Mouse (Mus musculus) liver, adult (tissue): ENCODE results near the gene Tmco4.

Experiments
- GATA4 ChIP-seq: IDR thresholded peaks from 2 replicates; pipeline ENCODE4 v1.6.1; 2014; ENCODE audit warnings: mild to moderate bottlenecking, low read length; ENCODE audit not compliant: insufficient replicate concordance

Tmco4 gene

DNA sequence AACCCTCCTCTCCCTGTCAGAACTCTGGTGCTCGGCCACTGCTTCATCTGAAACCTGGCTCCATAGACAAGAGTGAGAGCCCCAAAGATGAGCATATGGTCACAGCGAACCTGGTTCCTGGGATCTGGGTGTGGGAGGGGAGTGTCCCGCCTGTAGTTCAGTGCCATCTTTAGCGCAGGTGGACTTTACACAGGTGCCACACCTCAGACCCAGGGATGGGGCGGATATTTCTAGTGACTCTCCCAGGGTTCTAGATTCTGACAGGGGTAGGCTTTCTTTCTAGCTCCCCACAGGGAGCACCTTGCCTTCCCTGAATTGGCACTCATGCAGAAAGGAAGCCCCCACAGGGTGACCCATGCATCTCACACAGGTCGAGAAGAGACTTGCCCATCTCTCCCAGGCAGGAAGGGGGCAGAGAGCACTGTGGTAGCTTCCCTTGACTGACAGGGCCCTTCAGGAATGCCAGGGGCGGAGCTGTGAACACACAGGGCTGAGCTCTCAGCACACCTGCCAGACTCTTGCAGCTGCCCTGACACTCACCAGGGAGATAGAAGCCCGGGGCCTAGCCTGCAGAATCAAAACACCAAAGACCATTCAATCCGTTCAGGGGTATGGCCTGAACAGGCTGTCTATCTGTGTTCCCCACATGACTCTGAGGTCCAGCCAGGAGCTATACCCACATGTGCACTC is 116.4 kb downstream of the Tmco4 start:
- TF ChIP-seq GATA4, result no peak

DNA sequence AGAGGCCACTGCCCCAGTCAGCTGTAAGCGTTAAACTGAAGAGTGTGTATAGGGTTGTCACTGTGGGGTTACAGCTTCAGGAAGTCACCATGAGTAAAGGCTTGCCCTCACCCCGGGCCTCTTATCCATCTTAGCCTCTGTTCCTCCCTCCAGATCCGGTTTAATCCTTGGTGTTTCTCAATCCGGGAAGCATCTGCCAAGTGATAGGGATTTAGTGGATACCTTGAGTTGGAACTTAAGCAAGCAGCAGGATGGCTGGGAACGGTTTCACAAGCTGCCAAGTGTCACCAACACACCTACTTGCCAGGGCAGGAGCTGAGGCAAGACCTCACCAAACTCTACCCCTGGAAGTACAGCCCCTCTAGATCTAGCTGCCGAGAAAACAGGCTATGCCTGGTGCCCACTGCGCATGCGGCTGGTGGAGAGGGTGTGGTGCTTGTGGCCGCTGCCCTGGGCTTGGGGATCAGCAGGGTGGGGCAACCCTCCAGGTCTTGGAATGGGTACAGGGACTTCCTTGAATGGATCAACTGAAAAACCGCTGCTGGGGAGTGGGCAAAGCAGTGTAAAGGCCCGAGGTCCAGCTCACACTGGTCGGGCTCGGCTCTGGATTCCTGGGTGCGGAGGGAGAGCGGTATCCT is 117.7 kb downstream of the Tmco4 start:
- TF ChIP-seq GATA4, result no peak

DNA sequence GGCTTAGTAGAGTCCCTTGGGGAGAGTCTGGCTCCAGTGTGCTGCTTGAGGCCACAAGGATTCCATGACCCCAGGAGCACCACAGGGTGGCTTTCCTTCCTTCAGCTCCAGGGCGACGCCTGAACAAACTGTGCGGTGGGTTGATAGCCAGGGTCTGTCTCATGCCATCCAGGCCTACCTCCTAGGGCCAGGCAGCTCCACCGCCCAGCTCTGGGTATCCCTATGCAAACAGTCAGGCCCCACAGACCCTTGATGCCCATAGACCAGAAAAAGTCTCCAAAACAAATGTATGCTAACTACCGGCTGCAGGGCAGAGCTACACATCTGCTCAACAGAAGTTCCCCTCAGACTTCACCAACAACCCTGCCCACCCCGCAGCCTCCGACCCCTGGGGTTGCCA is 118.4 kb downstream of the Tmco4 start:
- TF ChIP-seq GATA4, result no peak

DNA sequence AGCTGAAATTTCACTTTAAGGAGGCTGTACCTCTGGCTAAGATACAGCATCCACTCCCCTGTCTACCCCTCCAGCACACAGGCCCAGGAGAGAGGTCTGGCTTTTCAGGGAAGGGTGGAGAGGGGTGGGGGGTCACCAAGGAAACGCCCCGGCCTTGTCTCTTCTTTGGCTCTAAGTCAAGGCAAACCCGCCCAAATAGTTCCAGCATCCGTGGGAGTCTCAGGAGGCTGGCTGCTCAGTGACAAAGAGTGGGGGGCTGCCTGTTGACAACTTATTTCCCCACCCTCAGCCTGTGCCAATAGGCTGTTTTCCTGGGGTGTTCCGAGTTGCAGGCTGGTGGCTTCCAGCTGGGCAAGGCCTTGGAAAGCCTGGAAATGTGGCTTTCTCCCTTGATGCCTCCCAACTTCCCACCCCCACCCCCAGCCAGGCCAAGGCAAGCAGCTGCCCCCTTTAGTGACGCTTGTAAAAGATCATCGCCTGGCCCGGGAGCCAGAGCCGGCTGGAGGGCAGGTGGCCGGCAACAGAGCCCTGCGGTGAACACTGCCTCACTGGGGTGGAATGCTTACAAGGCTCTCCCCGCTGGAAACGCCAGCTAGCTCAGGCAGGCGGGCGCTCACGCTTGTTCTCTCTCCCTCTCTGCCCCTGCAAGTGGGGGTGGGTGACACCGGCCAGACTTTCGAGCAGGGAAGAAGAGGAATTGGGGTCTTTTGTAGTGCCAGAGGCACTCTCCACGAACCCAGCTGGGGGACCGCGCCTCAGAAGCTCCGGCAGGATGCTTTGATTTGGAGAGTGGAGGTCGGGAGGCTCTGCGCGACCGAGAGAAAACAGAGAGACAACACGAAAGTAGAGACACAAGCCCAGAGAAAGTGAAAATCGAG is 119.0 kb downstream of the Tmco4 start:
- TF ChIP-seq GATA4, result no peak

DNA sequence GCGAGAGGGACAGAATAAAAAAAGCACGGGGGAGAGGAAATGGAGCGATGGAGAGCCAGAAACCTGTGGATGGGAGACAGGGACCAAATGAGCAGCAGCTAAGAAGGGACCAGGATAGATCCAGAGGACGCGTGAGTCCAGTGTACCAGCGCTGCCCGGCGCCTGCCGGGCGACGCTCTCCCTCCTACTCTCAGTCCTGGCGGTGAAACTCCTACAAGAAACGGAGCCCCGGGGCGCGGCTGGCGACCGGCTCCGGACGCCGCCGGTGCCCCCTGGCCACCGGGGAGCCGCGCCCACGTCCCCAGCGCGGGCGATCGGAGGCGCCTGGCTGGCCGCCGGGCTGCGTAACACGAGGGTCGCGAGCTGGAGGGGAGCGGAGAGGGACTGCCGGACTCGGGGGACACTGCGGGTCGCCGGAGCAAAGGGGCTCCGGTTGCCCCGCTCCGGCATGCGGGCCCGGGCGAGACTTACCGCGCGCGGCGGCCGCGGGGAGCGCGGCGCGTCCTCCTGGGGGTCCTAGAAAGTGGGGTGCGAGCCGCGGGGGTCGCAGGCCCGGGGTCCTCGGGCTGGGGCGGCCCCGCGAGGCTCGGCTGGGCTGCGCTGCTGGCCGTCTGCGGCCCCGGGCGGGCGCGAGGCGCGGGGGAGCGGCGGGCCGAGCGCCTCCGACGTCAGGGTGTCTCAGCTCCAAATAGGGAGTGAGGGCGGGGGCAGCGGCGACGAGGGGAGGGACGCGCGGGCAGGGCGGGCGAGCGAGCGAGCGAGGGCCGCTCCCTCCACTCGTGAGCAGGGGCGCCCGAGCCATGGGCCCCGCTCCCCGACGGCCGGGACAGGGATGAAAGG is 119.9 kb downstream of the Tmco4 start, which contains the start of gene Nbl1:
Gene Nbl1, minus strand, starts transcription at position 638 of the 840 bp plus-strand sequence.
- TF ChIP-seq GATA4, result no peak

DNA sequence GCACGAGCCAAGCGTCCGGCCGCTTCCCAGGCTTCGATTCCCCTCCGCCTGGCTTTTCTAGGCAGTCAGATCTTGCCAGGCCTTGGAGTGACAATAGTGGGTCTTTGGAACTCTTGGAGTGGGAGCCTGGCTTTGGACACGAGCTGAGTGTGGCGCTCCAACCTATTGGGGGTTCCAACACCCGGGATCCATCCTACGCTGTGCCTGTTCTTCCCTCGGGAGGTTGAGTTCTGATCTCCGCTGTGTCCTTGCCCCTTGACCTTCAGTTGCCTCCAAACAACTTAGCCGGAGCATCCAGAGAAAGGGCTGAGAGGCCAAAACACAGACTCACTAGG is 120.5 kb downstream of the Tmco4 start:
- TF ChIP-seq GATA4, result no peak

DNA sequence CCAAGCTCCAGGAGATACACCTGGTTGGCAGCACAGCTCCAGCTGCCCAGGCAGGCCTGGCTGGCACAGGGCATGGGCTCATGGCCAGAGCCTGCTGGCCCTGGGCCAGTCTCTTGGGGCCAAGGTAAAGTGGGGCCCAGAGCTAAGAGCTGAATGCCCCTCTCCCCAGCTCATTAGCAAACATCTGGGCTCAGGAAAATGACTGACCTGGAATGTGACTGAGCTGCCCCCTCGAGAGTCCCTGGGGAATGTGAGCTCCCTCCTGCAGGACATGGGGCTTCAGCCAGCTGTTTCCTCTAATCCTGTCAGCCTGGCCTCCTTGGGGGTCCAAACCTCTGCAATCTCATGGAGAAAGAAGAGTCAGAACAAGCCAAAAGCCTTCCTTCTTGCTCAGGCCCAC is 122.7 kb downstream of the Tmco4 start:
- TF ChIP-seq GATA4, result no peak

DNA sequence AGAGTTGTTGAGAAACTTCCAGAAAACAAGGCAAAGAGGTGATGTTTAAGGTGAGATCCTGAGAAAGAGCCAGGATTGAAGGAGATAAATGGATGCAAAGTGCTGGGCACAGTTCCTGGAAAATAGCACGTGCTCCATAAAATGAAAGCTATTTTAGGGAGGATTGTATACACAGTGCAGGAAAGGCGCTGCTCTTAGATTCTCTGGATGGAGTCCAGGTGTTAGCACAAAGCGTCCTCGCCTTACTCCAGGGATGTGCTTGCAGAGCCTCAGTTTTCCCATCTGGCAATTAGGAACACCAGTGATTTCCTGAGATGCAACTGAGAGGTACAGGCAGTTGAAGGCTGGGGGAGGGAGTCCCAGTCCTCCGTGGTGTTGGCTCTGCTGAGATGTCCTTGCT is 123.5 kb downstream of the Tmco4 start:
- TF ChIP-seq GATA4, result no peak

DNA sequence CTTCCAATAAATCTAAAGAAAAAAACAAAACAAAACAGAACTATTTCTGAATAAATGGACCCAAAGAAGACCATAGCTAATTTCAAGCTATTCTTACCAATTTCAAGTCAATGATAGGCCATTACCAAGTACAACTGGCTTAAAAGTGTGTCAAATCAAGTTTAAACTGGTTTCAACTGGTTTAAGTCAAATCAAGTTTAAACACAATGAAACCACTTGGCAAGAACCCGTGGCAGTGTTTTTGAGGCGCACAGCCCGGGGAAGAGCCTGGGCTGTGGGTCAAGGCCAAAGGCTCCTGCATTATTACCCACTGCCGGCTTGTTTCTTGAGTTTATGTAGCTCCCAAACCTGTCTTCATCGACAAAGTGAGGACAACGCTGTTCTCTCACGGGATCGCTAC is 127.6 kb downstream of the Tmco4 start:
- no peak for TF ChIP-seq GATA4

DNA sequence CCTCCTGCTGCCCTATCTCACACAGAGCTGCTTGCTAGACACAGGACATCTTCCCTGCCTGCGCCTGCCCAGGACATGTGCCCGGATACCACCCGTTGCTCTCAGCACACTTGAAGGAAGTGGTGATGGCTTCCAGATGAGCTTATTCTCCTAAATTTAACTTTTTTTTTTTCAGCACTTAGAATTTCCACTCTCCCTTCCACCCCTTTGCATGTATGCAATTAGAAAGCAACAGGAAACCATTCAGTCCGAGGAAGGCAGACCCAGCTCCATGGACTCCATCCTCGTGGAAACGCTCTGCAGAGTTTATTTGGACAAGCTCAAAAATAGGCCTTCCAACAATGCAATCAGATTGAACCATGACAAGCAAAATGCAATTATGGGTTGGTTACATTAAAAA is 128.9 kb downstream of the Tmco4 start:
- no peak for TF ChIP-seq GATA4

DNA sequence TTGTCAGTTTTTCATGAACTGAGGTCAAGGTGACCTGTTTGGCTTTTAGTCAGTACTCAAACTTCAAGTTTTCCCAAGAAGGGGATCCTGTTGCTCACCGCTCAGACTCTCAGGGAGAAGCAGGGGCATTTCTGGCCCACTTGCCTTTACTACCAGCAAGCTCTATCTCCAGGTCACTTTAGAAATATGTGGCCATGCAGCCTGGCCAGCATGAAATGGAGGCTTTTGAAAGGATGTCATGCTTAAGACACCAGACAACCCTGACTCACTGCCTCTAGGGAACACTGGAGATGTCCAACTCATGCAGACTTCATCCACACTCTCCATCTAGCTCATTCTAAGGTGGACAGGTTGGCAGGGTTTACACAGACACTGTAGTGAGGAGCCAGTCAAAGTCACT is 132.8 kb downstream of the Tmco4 start:
- TF ChIP-seq GATA4, result no peak
